Mouse (Mus musculus) skeletal muscle tissue, adult 2 months (tissue): ENCODE results near the gene Ovgp1.
A peak's percentile ranks its signal among the peaks of the same experiment; 100 is the strongest.
"Not testable (repeated sequence)": the region's sequence is repeated elsewhere in the genome, so short reads cannot be mapped to it uniquely, and the experiment has no call there.

ENCODE experiments used
- DNase-seq: peaks from one replicate; pipeline ENCODE4 v3.0.0-alpha.2; 2012; ENCODE audit warnings: low read depth, low spot score

Ovgp1 gene

GRCm38 (mm10) chr3:105994730-105995129 lies 21.2 kb downstream of the Ovgp1 start:
- no peak for DNase-seq

- DNase-seq: no peak
Measured at GRCm38 (mm10) chr3:106000707-106001375, 27.3 kb downstream of the Ovgp1 start.

- peak; percentile 65 for DNase-seq
Measured at GRCm38 (mm10) chr3:106001416-106002370, 28.2 kb downstream of the Ovgp1 start.

- not testable (repeated sequence) for DNase-seq
Measured at GRCm38 (mm10) chr3:106003360-106003759, 29.8 kb downstream of the Ovgp1 start.

GRCm38 (mm10) chr3:106014546-106014945 lies 41.0 kb downstream of the Ovgp1 start, which contains the start of gene Pifo:
TSS of gene Pifo (minus strand) at chr3:106014646.
- DNase-seq: no peak

- no peak for DNase-seq
Measured at GRCm38 (mm10) chr3:106021840-106022239, 48.3 kb downstream of the Ovgp1 start.

GRCm38 (mm10) chr3:106024135-106024534 lies 50.6 kb downstream of the Ovgp1 start:
- DNase-seq: no peak

GRCm38 (mm10) chr3:106032781-106033180 lies 59.3 kb downstream of the Ovgp1 start, which contains the start of gene Chil5:
TSS of gene Chil5 (minus strand) at chr3:106032814.
- DNase-seq: no peak
